Mouse (Mus musculus) CD4-positive naive resting alpha-beta T cell, adult 57 days (primary cell): Measurements from ENCODE around the gene Galnt17. TPM values are rescaled to one million over a fixed set of nuclear protein-coding genes. Genes with fewer than 3 reads are reported as not detected.

Experiments used
- total RNA-seq: library from RNA; stranded (reverse); gene quantifications from one replicate; pipeline ENCODE4 v1.2.4, GENCODE M21; 2023

Gene Galnt17
- not detected for total RNA-seq

GRCm38 (mm10) chr5:131308397-131308796 lies at the start of gene Galnt17:
Gene Galnt17 (minus strand): TSS chr5:131308497.

